Mouse (Mus musculus) liver, embryonic 11.5 days (tissue): ENCODE results near the gene Aldh18a1. TPM values are rescaled to one million over a fixed set of nuclear protein-coding genes. Genes with fewer than 3 reads are reported as not detected.
A peak's percentile ranks its signal among the peaks of the same experiment; 100 is the strongest.
"Not testable (repeated sequence)": the region's sequence is repeated elsewhere in the genome, so short reads cannot be mapped to it uniquely, and the experiment has no call there.

Experiments used
- ATAC-seq: fragments of 200-750 bp; cut with Nextera tagmentation; replicated peaks from 2 replicates; pipeline ENCODE4 v1.8.0; 2017; ENCODE audit warnings: moderate number of reproducible peaks, mild to moderate bottlenecking, moderate TSS enrichment, moderate library complexity; ENCODE audit not compliant: low FRiP score
- DNase-seq: peaks from one replicate; pipeline ENCODE4 v3.0.0-alpha.2; 2017; ENCODE audit warnings: low spot score
- H3K27ac ChIP-seq: fragments of 300-500 bp; sonication (generic); 2 replicates; pipeline ENCODE4 v1.5.1; 2014; ENCODE audit warnings: mild to moderate bottlenecking, low read depth, low read length, control low read depth
- H3K27me3 ChIP-seq: fragments of 300-500 bp; sonication (generic); replicated peaks from 2 replicates; pipeline ENCODE4 v1.6.1; 2014; ENCODE audit warnings: low read length, mixed read lengths; ENCODE audit not compliant: control insufficient read depth, insufficient read depth
- H3K36me3 ChIP-seq: fragments of 300-500 bp; sonication (generic); 2 replicates; pipeline ENCODE4 v1.6.1; 2014; ENCODE audit warnings: mild to moderate bottlenecking, low read length, moderate library complexity, mixed read lengths; ENCODE audit not compliant: control insufficient read depth, insufficient read depth
- H3K4me1 ChIP-seq: fragments of 300-500 bp; sonication (generic); replicated peaks from 2 replicates; pipeline ENCODE4 v1.6.1; 2014; ENCODE audit warnings: low read length, mixed read lengths; ENCODE audit not compliant: control insufficient read depth, insufficient read depth
- H3K4me2 ChIP-seq: fragments of 300-500 bp; sonication (generic); 2 replicates; pipeline ENCODE4 v1.6.1; 2014; ENCODE audit warnings: mild to moderate bottlenecking, control low read depth, moderate library complexity
- H3K4me3 ChIP-seq: fragments of 300-500 bp; sonication (generic); 2 replicates; pipeline ENCODE4 v1.5.1; 2014; ENCODE audit warnings: low read depth, low read length, control low read depth
- H3K9ac ChIP-seq: fragments of 300-500 bp; sonication (generic); 2 replicates; pipeline ENCODE4 v1.6.1; 2014; ENCODE audit warnings: low read depth, low read length, control low read depth
- H3K9me3 ChIP-seq: fragments of 300-500 bp; sonication (generic); 2 replicates; pipeline ENCODE4 v1.6.1; 2016; ENCODE audit warnings: low read length, inconsistent platforms, mixed read lengths; ENCODE audit not compliant: control insufficient read depth
- WGBS: fragments of 180-500 bp; shearing (Covaris S2); extraction: QIAGEN DNeasy Blood & Tissue Kit; methylation state at CpG from one replicate; pipeline ENCODE4 v1.1.7; 2014; 5-methylcytosine and 5-hydroxymethylcytosine counted together
- polyA plus RNA-seq: library from polyadenylated mRNA; unstranded; fragments of >200 nt; fragmentation: Nextera tagmentation; extraction: Ambion mirVana; gene quantifications from 2 replicates; pipeline ENCODE4 v1.2.1, GENCODE M21; 2014

Aldh18a1 gene
- polyA plus RNA-seq, 1 experiment from 2014 or later = 103 TPM

DNA sequence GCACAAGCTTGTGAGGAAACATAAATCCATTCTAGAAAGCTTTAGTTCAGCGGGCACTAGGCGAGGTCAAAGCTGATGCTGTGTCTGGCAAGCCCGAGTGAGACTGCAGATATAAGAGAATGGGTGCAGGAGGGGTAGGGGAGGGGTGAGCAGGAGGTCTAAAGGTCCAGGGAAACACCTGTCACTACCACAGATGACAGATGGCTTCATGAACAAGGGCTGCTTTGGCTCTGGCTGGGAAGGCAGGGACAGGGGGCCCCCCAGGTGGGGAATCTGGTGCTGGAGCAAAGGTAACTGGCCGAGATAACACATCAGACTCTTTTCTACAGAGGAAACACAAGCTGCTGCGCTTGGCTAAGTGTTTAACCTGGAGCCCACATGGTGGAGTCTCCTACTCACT is 12.8 kb downstream of the Aldh18a1 start:
- WGBS = 71% methylated on average over 5 of the region's 5 CpGs
- DNase-seq (no peak), ATAC-seq (no peak)
- Histone ChIP-seq H3K36me3 (peaks cover 61% of the 10 kb centered on the region), H3K4me3 (no peak overlapping the region), H3K27ac (no peak overlapping the region), H3K9me3 (peaks cover 4% of the 10 kb centered on the region), H3K4me1 (no peaks in the 10 kb centered on the region), H3K4me2 (no peak overlapping the region), H3K27me3 (no peaks in the 10 kb centered on the region), H3K9ac (no peak overlapping the region)

DNA sequence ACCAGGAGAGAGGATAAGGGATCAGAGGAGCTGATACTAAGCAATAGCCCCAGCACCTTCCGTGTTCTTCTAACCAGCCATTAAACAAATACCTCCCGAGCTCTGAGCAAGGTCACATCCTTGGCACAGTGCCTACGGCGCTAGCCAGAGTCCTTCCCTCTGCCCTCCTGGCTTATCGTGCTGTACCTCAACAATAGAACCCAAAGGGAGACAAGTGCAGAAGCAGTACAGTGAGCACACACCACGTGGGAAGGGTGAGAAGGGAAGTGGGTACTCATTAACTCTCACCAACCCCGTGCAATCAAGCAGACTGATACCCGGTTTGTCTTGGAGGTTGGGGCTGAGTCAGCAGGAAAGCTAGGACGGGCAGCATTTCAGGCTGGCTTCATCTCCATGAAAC is 17.5 kb downstream of the Aldh18a1 start:
- ATAC-seq (no peak), DNase-seq (no peak)
- Histone ChIP-seq H3K9me3 (peaks cover 11% of the 10 kb centered on the region), H3K4me2 (no peak overlapping the region), H3K4me3 (no peak overlapping the region), H3K27ac (no peak overlapping the region), H3K36me3 (peaks cover 72% of the 10 kb centered on the region), H3K9ac (no peak overlapping the region), H3K27me3 (no peaks in the 10 kb centered on the region), H3K4me1 (no peaks in the 10 kb centered on the region)
- WGBS = 90% methylated on average over 9 of the region's 9 CpGs

DNA sequence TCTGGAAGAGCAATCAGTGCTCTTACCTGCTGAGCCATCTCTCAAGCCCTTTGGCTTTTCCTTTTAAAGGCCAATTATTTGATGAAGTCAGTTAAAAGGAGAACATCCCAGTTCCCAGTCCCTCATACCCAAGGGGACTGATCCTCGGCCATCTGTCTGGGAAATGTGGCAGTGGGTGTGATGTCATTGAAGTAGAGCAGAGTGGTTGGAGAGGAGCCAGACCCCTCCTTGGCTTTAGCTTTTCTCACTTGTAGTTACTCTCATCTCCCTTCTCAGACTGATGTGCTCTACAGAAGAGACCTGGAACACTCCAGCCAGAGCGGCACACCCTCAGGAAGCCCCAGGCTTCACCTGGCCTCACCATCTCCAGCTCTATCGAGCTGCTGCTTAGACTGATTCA is 20.6 kb downstream of the Aldh18a1 start:
- Histone ChIP-seq H3K27me3 (no peaks in the 10 kb centered on the region), H3K4me3 (no peak overlapping the region), H3K36me3 (peaks cover 67% of the 10 kb centered on the region), H3K9ac (no peak overlapping the region), H3K4me1 (no peaks in the 10 kb centered on the region), H3K27ac (no peak overlapping the region), H3K4me2 (no peak overlapping the region), H3K9me3 (peaks cover 11% of the 10 kb centered on the region)
- 92% methylated on average over 3 of the region's 3 CpGs for WGBS
- no peak for ATAC-seq
- DNase-seq = no peak

DNA sequence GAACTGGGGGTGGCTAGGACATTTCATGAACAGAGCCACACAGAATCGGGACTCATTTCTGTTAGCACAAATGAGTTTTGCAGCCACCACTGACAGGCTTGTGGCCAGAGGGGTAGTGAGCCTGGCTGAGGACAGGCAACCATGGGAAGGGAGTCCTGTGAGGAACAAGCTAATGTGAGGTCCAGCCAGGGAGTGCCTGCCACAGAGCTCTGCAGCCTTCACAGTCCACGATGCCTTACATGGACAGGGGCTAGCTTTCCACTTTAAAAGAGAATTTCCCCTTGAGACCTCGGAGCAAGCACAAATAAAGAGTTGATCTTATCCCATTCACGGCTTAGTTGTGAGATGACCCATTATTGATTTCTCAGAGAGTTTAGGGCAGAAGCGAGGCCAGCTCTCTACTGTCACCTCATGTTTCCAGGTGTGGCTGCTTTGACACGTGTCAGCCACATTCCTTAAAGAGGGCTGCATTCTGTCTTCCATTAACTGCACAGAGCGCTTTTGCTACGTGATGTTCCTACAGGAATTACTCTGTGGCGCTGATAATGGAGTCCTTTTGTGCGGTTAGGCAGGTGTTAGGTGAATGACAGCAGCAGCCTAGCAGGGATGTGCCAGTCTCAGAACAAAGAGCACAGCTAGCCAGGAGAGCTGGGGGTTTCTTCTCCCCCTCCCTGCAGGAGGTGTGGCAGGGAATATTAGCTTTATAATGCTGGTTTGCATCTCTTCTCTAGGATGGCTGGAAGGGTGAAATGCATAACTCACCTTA is 24.2 kb downstream of the Aldh18a1 start:
- ATAC-seq = no peak
- Histone ChIP-seq H3K9me3 (no peaks in the 10 kb centered on the region), H3K4me2 (no peak overlapping the region), H3K4me3 (no peak overlapping the region), H3K27me3 (no peaks in the 10 kb centered on the region), H3K4me1 (no peaks in the 10 kb centered on the region), H3K36me3 (peaks cover 45% of the 10 kb centered on the region), H3K27ac (no peak overlapping the region), H3K9ac (no peak overlapping the region)
- no peak for DNase-seq
- 86% methylated on average over 10 of the region's 10 CpGs for WGBS

DNA sequence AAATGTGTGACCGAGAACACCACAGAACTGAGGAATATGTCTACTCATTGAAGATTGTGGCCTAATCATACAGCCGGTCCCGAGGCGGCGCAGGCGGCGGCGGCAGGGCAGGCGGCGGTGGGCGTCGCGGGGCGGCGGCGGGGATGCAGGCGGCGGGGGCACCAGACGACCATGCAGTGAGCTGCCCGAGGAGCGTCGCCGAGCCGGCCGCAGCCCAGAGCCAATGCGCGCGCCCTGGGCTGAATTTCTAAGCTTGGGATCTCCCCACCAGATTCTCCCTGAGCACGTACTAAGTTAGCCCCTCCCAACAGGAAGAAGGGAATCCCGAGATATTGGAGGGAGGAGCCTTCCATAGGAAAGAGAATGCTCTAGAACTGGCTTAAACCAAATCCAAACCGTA is 26.7 kb downstream of the Aldh18a1 start:
- not testable (repeated sequence) for H3K4me3 ChIP-seq, DNase-seq, H3K4me1 ChIP-seq, ATAC-seq, H3K27ac ChIP-seq, H3K9ac ChIP-seq, H3K9me3 ChIP-seq, H3K4me2 ChIP-seq, H3K27me3 ChIP-seq
- peaks cover 50% of the 10 kb centered on the region for H3K36me3 ChIP-seq
- WGBS = 75% methylated on average over 13 of the region's 31 CpGs

DNA sequence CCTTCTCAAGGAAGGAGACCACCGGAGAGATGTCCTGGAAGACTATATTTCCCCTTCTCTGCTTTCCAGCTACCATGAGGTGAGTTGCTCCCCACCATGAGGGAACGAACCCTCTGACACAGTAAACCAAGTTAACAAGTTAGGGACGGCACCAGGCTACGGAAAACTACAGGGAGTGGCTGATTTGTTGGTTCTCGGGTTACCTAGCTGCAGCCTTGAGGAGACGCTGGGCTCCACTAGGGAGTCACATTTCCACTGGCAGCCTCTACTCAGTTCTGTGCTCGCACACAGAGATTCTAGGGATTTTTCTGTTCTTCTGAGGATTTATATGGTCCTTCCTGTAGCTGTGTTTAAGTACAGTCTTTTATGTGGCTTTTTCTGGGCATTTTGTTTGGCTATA is 32.2 kb downstream of the Aldh18a1 start:
- Histone ChIP-seq H3K4me1 (peaks cover 10% of the 10 kb centered on the region; the same call in 1 of the 2 replicates), H3K27ac (no peak overlapping the region), H3K4me3 (no peak overlapping the region), H3K4me2 (no peak overlapping the region), H3K9me3 (no peaks in the 10 kb centered on the region), H3K36me3 (peaks cover 49% of the 10 kb centered on the region), H3K9ac (no peak overlapping the region), H3K27me3 (no peaks in the 10 kb centered on the region)
- WGBS = 86% methylated on average over 7 of the region's 7 CpGs
- no peak for ATAC-seq
- DNase-seq = no peak

DNA sequence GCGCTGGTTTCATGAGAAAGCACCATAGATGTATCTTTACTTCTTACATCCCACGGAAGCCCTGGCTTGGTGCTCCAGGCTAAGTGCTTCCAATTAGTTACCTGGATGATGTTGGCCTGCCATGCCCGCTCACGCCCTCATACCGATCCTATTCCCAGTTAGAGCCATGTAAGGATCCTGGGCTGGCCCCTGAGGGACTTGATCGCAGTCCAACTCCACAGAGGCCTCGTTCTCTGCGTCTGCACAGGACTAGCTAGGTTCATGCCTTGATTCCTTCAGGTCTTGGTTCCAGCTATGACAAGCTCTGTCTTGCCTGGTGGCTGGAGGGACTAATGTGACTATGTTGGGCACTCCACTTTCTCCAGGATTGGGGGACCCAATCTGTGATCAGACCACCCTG is 33.1 kb downstream of the Aldh18a1 start:
- 93% methylated on average over 8 of the region's 8 CpGs for WGBS
- Histone ChIP-seq H3K36me3 (peaks cover 55% of the 10 kb centered on the region), H3K9ac (no peak overlapping the region), H3K4me3 (no peak overlapping the region), H3K27me3 (no peaks in the 10 kb centered on the region), H3K27ac (no peak overlapping the region), H3K4me2 (no peak overlapping the region), H3K4me1 (peaks cover 10% of the 10 kb centered on the region; the same call in 1 of the 2 replicates), H3K9me3 (no peaks in the 10 kb centered on the region)
- no peak for ATAC-seq
- DNase-seq = no peak

DNA sequence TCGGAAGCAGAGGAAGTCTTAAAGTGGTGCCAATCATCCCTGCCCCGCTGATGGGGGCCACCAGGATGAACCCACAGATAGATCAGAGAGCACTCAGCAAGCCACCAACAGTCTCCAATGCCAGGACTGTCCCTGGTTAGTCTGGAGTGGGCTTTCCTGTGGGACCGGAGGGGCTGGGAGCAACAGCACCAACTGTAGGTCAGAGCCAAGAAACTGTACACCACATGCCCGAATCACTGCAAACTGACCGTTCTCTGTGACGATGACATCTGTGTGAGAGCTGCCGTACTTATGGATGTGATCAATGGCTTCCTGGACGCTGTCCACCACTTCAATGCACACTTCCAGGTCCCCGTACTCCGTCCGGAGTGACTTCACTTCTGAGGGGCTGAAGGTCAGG is 33.9 kb downstream of the Aldh18a1 start:
- peaks cover 55% of the 10 kb centered on the region for H3K36me3 ChIP-seq
- H3K9me3 ChIP-seq = no peaks in the 10 kb centered on the region
- no peak overlapping the region for H3K4me3 ChIP-seq
- no peak overlapping the region for H3K4me2 ChIP-seq
- no peaks in the 10 kb centered on the region for H3K27me3 ChIP-seq
- no peak for ATAC-seq
- 85% methylated on average over 11 of the region's 11 CpGs for WGBS
- H3K9ac ChIP-seq = no peak overlapping the region; the same call in 1 of the 2 replicates
- peaks cover 10% of the 10 kb centered on the region; the same call in 1 of the 2 replicates for H3K4me1 ChIP-seq
- DNase-seq = no peak
- peak overlapping the region; percentile 54; the same call in 1 of the 2 replicates for H3K27ac ChIP-seq

DNA sequence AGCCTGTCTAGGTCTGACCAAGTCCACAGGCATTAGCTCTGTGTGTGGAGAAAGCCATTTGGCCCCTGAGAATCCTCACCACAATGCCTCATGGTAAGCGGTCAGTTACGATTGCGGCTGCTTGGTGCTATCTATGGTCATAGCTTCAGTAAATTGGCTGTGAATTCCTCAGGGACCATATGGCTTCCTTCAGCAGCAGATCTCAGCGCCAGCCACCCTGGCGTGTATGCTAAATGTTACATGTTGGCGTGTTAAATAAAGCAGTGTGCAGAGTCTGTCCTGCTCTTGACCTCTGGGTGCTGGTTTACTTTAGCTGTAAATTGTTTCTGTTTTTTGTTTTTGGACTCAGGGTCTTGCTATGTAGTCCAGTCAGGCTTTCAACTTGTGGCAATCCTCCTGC is 34.4 kb downstream of the Aldh18a1 start:
- peaks cover 55% of the 10 kb centered on the region for H3K36me3 ChIP-seq
- no peak overlapping the region for H3K4me3 ChIP-seq
- H3K27ac ChIP-seq = peak overlapping the region; percentile 54; the same call in 1 of the 2 replicates
- H3K9me3 ChIP-seq = no peaks in the 10 kb centered on the region
- WGBS = 81% methylated on average over 6 of the region's 6 CpGs
- H3K27me3 ChIP-seq = no peaks in the 10 kb centered on the region
- DNase-seq (no peak), ATAC-seq (no peak)
- H3K9ac ChIP-seq = no peak overlapping the region; the same call in 1 of the 2 replicates
- peaks cover 10% of the 10 kb centered on the region; the same call in 1 of the 2 replicates for H3K4me1 ChIP-seq
- H3K4me2 ChIP-seq = no peak overlapping the region
